Mouse (Mus musculus): ENCODE results near the gene Tmem232. TPM values are rescaled to one million over a fixed set of nuclear protein-coding genes. Genes with fewer than 3 reads are reported as not detected.
"Not testable (repeated sequence)": the region's sequence is repeated elsewhere in the genome, so short reads cannot be mapped to it uniquely, and the experiment has no call there.

Gene Tmem232
- polyA plus RNA-seq, 2 experiments, result 0.14 to 0.19 TPM

GRCm38 (mm10) chr17:65243716-65244115 is 296.9 kb downstream of the Tmem232 start:
- no peaks in the 10 kb centered on the region for H3K27me3 ChIP-seq (ENCODE audit: control insufficient read depth, insufficient read depth, low read length)
- H3K9me3 ChIP-seq (ENCODE audit: control insufficient read depth, low read length), result no peaks in the 10 kb centered on the region
- no peaks in the 10 kb centered on the region for H3K36me3 ChIP-seq (ENCODE audit: control insufficient read depth, insufficient read depth, low read length)
- H3K4me2 ChIP-seq (replicated peaks; ENCODE audit: low read depth, low read length, severe bottlenecking), result no peak overlapping the region
- TF ChIP-seq POLR2A (IDR thresholded peaks at IDR 0.05; ENCODE audit: borderline replicate concordance, extremely low read depth, insufficient read depth, insufficient read length), result no peak
- H3K4me1 ChIP-seq (ENCODE audit: control insufficient read depth, insufficient read depth, low read length), result no peaks in the 10 kb centered on the region
- no peak overlapping the region for H3K27ac ChIP-seq (replicated peaks; ENCODE audit: low read depth, low read length)
- no peak overlapping the region for H3K4me3 ChIP-seq (replicated peaks; ENCODE audit: low read length)
- DNase-seq (ENCODE audit: low spot score), result no peak
- ATAC-seq (ENCODE audit: low FRiP score, low read depth), result no peak
- WGBS, result 89% methylated on average over 5 of the region's 5 CpGs
- H3K9ac ChIP-seq (ENCODE audit: low read depth, low read length, severe bottlenecking), result no peak overlapping the region

- H3K27me3 ChIP-seq (ENCODE audit: control insufficient read depth, insufficient read depth, low read length), result no peaks in the 10 kb centered on the region
- no peak for TF ChIP-seq POLR2A (IDR thresholded peaks at IDR 0.05; ENCODE audit: borderline replicate concordance, extremely low read depth, insufficient read depth, insufficient read length)
- no peak overlapping the region for H3K9ac ChIP-seq (ENCODE audit: low read depth, low read length, severe bottlenecking)
- no peaks in the 10 kb centered on the region for H3K36me3 ChIP-seq (ENCODE audit: control insufficient read depth, insufficient read depth, low read length)
- no peak for ATAC-seq (ENCODE audit: low FRiP score, low read depth)
- H3K9me3 ChIP-seq (ENCODE audit: control insufficient read depth, low read length), result no peaks in the 10 kb centered on the region
- DNase-seq (ENCODE audit: low spot score), result no peak
- 77% methylated on average over 6 of the region's 6 CpGs for WGBS
- no peak overlapping the region for H3K4me3 ChIP-seq (replicated peaks; ENCODE audit: low read length)
- no peak overlapping the region for H3K27ac ChIP-seq (replicated peaks; ENCODE audit: low read depth, low read length)
- H3K4me2 ChIP-seq (replicated peaks; ENCODE audit: low read depth, low read length, severe bottlenecking), result no peak overlapping the region
- H3K4me1 ChIP-seq (ENCODE audit: control insufficient read depth, insufficient read depth, low read length), result no peaks in the 10 kb centered on the region
These were observed 315.1 kb downstream of the Tmem232 start for GRCm38 (mm10) chr17:65225347-65225916.

DNA sequence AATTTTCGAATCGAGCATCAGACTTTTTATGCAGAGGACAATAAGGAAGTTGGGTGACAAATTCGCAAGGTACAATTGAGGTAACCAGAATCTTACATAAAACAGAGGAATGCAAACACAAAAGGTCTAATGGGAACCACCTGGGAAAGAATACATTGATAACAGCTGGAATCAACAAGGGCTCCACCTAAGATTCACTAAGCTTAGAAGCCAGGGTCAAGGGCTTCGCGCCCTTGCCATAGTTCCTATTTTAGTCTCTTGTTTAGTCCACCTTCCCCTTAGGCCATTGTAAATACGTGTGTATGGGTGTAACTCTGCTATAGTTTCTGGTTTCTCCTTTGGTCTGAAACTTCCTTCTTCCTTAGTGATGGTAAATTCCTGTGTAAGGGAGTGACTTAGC is 318.9 kb downstream of the Tmem232 start:
- DNase-seq (ENCODE audit: low spot score); H3K4me3 ChIP-seq (replicated peaks; ENCODE audit: low read length); H3K9me3 ChIP-seq (ENCODE audit: control insufficient read depth, low read length); H3K27ac ChIP-seq (replicated peaks; ENCODE audit: low read depth, low read length); H3K4me1 ChIP-seq (ENCODE audit: control insufficient read depth, insufficient read depth, low read length); ATAC-seq (ENCODE audit: low FRiP score, low read depth); H3K36me3 ChIP-seq (ENCODE audit: control insufficient read depth, insufficient read depth, low read length); H3K9ac ChIP-seq (ENCODE audit: low read depth, low read length, severe bottlenecking); H3K4me2 ChIP-seq (replicated peaks; ENCODE audit: low read depth, low read length, severe bottlenecking); H3K27me3 ChIP-seq (ENCODE audit: control insufficient read depth, insufficient read depth, low read length): not testable (repeated sequence)
- WGBS, result 78% methylated on average over 6 of the region's 6 CpGs

Small RNA genes lying within 50 kb of the gene (microRNA-seq; reads per million reads assigned to microRNA genes)
- not detected for gene Gm25731

Other genes with a start within 250 kb of the Tmem232 start
- 53.0 and 57.7 TPM in 2 replicates for gene Vapa, start 72.8 kb upstream of the Tmem232 start, polyA plus RNA-seq (2012; rRNA removed)
- 192 and 196 TPM in 2 replicates for gene Vapa, start 72.8 kb upstream of the Tmem232 start, polyA plus RNA-seq (2014; fragmentation: Nextera tagmentation; extraction: Ambion mirVana)
- gene Txndc2, start 101.4 kb upstream of the Tmem232 start, polyA plus RNA-seq (2012; rRNA removed), result 0.08 and 0.14 TPM in 2 replicates
- 0.10 and 0.22 TPM in 2 replicates for gene Txndc2, start 101.4 kb upstream of the Tmem232 start, polyA plus RNA-seq (2014; fragmentation: Nextera tagmentation; extraction: Ambion mirVana)
- gene Rab31, start 232.0 kb upstream of the Tmem232 start, polyA plus RNA-seq (2012; rRNA removed), result 36.3 and 42.8 TPM in 2 replicates
- gene Rab31, start 232.0 kb upstream of the Tmem232 start, polyA plus RNA-seq (2014; fragmentation: Nextera tagmentation; extraction: Ambion mirVana), result 62.8 and 67.8 TPM in 2 replicates
- gene Ppp4r1, start 241.8 kb upstream of the Tmem232 start, polyA plus RNA-seq (2012; rRNA removed), result 67.6 and 74.3 TPM in 2 replicates
- 43.7 and 47.3 TPM in 2 replicates for gene Ppp4r1, start 241.8 kb upstream of the Tmem232 start, polyA plus RNA-seq (2014; fragmentation: Nextera tagmentation; extraction: Ambion mirVana)